Mouse (Mus musculus): Measurements from ENCODE around the gene Kmt2a. TPM values are rescaled to one million over a fixed set of nuclear protein-coding genes. Genes with fewer than 3 reads are reported as not detected.

The Kmt2a gene
- polyA plus RNA-seq, 1 experiment from 2014 or later = 9.8 TPM

DNA sequence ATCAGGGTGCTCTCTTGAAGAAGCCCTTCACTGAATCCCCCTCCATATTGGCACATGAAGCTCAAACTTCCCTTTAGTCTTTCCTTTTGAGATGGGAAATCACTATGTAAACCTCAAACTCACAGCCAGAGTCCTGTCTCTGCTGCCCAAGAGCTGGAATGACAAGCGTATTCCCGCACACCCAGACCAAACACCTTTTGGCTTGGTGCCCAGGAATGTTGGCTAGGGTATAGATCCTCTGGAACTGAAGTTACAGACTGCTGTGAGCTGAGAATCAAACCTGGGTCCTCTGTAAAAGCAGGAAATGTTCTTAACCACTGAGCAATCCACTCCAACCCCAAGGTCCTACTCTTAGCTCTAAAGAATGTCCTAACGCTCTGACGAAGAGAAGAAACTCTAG lies 48.7 kb downstream of the Kmt2a start:
- H3K4me2 ChIP-seq (ENCODE audit: low read depth, low read length) = no peak overlapping the region
- H3K9me3 ChIP-seq (replicated peaks; ENCODE audit: control insufficient read depth, low read length) = no peaks in the 10 kb centered on the region
- H3K4me3 ChIP-seq (ENCODE audit: low read depth, low read length) = no peak overlapping the region
- 89% methylated on average over 4 of the region's 4 CpGs for WGBS
- H3K4me1 ChIP-seq (ENCODE audit: control insufficient read depth, insufficient read depth, low read length) = no peaks in the 10 kb centered on the region
- ATAC-seq (replicated peaks; ENCODE audit: insufficient number of reproducible peaks, low FRiP score, low TSS enrichment, low read depth) (no peak), DNase-seq (ENCODE audit: low spot score) (no peak)
- no peaks in the 10 kb centered on the region for H3K27me3 ChIP-seq (ENCODE audit: control insufficient read depth, insufficient read depth, low read length)
- H3K36me3 ChIP-seq (replicated peaks; ENCODE audit: control insufficient read depth, insufficient read depth, low read depth, low read length) = peaks cover 22% of the 10 kb centered on the region
- no peak overlapping the region for H3K9ac ChIP-seq (replicated peaks; ENCODE audit: low read length)
- H3K27ac ChIP-seq (replicated peaks; ENCODE audit: low read depth, low read length) = no peak overlapping the region

DNA sequence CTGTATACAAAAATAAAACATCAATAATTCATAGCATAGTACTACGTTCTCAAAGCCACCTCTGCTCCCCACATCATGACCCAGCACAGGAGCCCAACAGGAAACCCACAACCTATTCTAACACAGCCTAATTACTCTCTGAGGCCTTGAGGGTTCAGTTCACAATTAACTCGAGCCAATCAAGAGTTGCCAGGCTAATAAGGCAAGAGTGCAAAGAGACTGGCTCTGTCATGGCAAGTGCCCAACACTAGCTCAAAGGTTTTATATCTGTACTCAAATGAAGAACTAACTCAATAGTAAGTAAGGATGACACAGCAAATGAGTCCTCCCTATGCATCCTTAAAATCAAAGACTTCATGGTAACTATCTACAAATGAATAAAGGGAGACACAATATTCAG lies 50.6 kb downstream of the Kmt2a start:
- Histone ChIP-seq H3K9me3 (replicated peaks; ENCODE audit: control insufficient read depth, low read length) (no peaks in the 10 kb centered on the region), H3K27ac (replicated peaks; ENCODE audit: low read depth, low read length) (no peak overlapping the region), H3K27me3 (ENCODE audit: control insufficient read depth, insufficient read depth, low read length) (no peaks in the 10 kb centered on the region), H3K4me3 (ENCODE audit: low read depth, low read length) (no peak overlapping the region), H3K36me3 (replicated peaks; ENCODE audit: control insufficient read depth, insufficient read depth, low read depth, low read length) (peaks cover 22% of the 10 kb centered on the region), H3K4me2 (ENCODE audit: low read depth, low read length) (no peak overlapping the region), H3K4me1 (ENCODE audit: control insufficient read depth, insufficient read depth, low read length) (no peaks in the 10 kb centered on the region), H3K9ac (replicated peaks; ENCODE audit: low read length) (no peak overlapping the region)
- WGBS = 86% methylated on average over 2 of the region's 2 CpGs
- ATAC-seq (replicated peaks; ENCODE audit: insufficient number of reproducible peaks, low FRiP score, low TSS enrichment, low read depth) (no peak), DNase-seq (ENCODE audit: low spot score) (no peak)

DNA sequence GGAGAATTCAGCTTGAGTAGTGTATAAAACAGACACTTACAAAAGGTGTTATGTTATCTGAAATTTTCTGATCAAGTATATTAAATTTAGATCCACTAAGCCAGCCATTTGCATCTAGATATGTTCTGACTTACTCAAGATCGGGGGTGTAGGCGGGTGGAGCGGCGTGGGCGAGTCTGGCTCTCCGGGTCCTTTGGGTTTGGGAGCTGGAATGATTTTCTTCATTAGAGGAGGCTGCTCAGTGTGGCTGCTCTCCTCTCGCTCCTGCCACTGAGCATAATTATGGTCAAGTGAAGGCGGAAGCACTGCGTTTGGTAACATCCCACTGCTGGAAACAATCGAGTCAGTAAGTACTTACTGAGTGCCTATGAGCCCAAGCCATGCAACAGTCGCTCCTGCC lies 52.2 kb downstream of the Kmt2a start:
- no peak overlapping the region for H3K9ac ChIP-seq (replicated peaks; ENCODE audit: low read length)
- H3K4me3 ChIP-seq (ENCODE audit: low read depth, low read length) = no peak overlapping the region
- DNase-seq (ENCODE audit: low spot score) = no peak
- ATAC-seq (replicated peaks; ENCODE audit: insufficient number of reproducible peaks, low FRiP score, low TSS enrichment, low read depth) = no peak
- no peak overlapping the region for H3K4me2 ChIP-seq (ENCODE audit: low read depth, low read length)
- H3K9me3 ChIP-seq (replicated peaks; ENCODE audit: control insufficient read depth, low read length) = no peaks in the 10 kb centered on the region
- H3K36me3 ChIP-seq (replicated peaks; ENCODE audit: control insufficient read depth, insufficient read depth, low read depth, low read length) = peaks cover 15% of the 10 kb centered on the region
- WGBS = 94% methylated on average over 11 of the region's 11 CpGs
- H3K27me3 ChIP-seq (ENCODE audit: control insufficient read depth, insufficient read depth, low read length) = no peaks in the 10 kb centered on the region
- no peaks in the 10 kb centered on the region for H3K4me1 ChIP-seq (ENCODE audit: control insufficient read depth, insufficient read depth, low read length)
- H3K27ac ChIP-seq (replicated peaks; ENCODE audit: low read depth, low read length) = no peak overlapping the region

DNA sequence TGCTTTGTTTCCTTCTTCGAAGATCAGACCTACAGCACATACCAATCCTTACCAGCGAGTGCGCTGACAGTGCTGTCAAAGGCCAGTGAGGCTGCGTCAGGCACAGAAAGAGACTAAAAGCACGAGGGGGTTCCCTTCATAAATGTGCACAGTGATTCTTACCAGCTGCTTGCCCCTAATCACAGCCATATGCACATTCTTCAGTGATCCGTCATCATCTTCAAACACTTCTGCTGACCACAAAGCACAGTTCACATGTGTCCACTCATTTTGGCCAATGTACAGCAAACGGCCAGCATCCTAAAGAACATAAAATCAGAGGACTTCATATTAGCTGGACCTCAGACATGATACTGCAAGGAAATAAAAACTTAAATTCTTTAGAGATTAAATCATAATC lies 54.4 kb downstream of the Kmt2a start:
- no peaks in the 10 kb centered on the region for H3K27me3 ChIP-seq (ENCODE audit: control insufficient read depth, insufficient read depth, low read length)
- no peak for ATAC-seq (replicated peaks; ENCODE audit: insufficient number of reproducible peaks, low FRiP score, low TSS enrichment, low read depth)
- no peak overlapping the region for H3K4me3 ChIP-seq (ENCODE audit: low read depth, low read length)
- H3K9ac ChIP-seq (replicated peaks; ENCODE audit: low read length) = no peak overlapping the region
- 64% methylated on average over 7 of the region's 7 CpGs for WGBS
- no peaks in the 10 kb centered on the region for H3K4me1 ChIP-seq (ENCODE audit: control insufficient read depth, insufficient read depth, low read length)
- no peak overlapping the region for H3K27ac ChIP-seq (replicated peaks; ENCODE audit: low read depth, low read length)
- H3K9me3 ChIP-seq (replicated peaks; ENCODE audit: control insufficient read depth, low read length) = no peaks in the 10 kb centered on the region
- no peak overlapping the region for H3K4me2 ChIP-seq (ENCODE audit: low read depth, low read length)
- peak; percentile 46 for DNase-seq (ENCODE audit: low spot score)
- peaks cover 18% of the 10 kb centered on the region for H3K36me3 ChIP-seq (replicated peaks; ENCODE audit: control insufficient read depth, insufficient read depth, low read depth, low read length)

DNA sequence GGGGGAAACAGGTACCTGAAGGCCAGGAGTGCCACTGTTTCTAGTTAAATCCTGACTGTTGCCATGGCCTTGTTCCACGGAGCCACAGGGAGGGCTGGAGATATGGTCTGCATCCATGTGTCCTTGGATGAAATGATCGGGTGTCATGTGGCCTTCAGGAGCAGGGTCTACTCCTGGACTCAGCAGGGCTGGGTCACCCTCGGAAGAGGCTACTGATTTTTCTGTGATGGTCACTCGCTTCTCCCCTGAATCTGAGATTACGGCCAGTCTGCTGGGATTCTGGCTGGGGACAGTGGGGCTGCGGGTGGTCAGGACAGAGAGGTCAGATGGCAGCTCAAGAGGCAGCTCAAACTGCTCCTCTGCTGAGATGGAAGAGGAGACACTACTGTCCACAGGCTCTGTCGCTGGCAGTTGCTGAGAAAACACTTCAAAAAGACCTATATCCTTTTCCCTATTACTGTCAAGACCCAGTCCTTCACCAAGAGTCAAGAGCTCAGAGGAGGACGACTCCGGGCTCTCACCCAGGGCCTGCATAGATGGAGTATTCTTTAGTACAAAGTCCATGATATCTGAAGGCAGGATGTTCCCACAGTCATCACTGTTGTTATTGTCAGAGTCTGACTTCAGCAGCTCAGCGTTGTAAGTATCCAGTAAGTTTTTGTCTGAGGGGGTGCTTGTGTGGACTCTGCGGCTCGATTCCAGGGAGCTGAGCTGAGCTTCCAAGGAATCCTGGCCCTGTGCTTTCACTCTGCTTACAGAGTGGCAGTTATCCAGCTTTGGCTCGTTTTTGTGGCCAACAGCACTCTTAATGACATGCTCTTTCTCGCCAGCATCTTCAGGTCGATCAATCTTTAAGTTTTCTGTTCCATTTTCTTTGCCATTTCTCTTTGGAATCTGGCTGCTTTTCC lies 60.9 kb downstream of the Kmt2a start:
- H3K4me1 ChIP-seq (ENCODE audit: control insufficient read depth, insufficient read depth, low read length) = no peaks in the 10 kb centered on the region
- H3K9me3 ChIP-seq (replicated peaks; ENCODE audit: control insufficient read depth, low read length) = no peaks in the 10 kb centered on the region
- 91% methylated on average over 15 of the region's 15 CpGs for WGBS
- no peak overlapping the region for H3K4me2 ChIP-seq (ENCODE audit: low read depth, low read length)
- H3K9ac ChIP-seq (replicated peaks; ENCODE audit: low read length) = no peak overlapping the region
- ATAC-seq (replicated peaks; ENCODE audit: insufficient number of reproducible peaks, low FRiP score, low TSS enrichment, low read depth) (no peak), DNase-seq (ENCODE audit: low spot score) (no peak)
- no peak overlapping the region for H3K4me3 ChIP-seq (ENCODE audit: low read depth, low read length)
- peaks cover 45% of the 10 kb centered on the region for H3K36me3 ChIP-seq (replicated peaks; ENCODE audit: control insufficient read depth, insufficient read depth, low read depth, low read length)
- no peak overlapping the region for H3K27ac ChIP-seq (replicated peaks; ENCODE audit: low read depth, low read length)
- no peaks in the 10 kb centered on the region for H3K27me3 ChIP-seq (ENCODE audit: control insufficient read depth, insufficient read depth, low read length)

DNA sequence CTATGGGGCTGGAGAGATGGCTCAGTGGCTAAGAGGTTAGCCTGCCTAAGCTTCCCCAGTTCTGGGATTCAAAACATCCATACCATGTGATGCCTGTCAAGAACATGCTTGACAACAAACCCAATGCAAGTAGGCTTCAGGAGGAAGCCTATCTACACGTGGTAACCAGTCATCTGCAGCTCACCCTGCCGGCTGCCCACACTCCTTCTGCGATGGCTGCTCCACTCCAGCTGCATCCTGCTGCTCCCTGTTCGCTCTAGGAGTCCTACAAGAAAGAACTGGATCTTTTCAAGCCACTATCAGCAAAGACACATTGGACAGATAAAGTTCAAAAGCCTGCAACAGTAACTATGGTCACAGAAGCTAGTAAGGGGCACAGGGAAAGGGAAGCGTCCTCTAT lies 63.6 kb downstream of the Kmt2a start:
- no peaks in the 10 kb centered on the region for H3K9me3 ChIP-seq (replicated peaks; ENCODE audit: control insufficient read depth, low read length)
- H3K36me3 ChIP-seq (replicated peaks; ENCODE audit: control insufficient read depth, insufficient read depth, low read depth, low read length) = peaks cover 55% of the 10 kb centered on the region
- DNase-seq (ENCODE audit: low spot score) (no peak), ATAC-seq (replicated peaks; ENCODE audit: insufficient number of reproducible peaks, low FRiP score, low TSS enrichment, low read depth) (no peak)
- H3K4me3 ChIP-seq (ENCODE audit: low read depth, low read length) = no peak overlapping the region
- no peak overlapping the region for H3K9ac ChIP-seq (replicated peaks; ENCODE audit: low read length)
- H3K27me3 ChIP-seq (ENCODE audit: control insufficient read depth, insufficient read depth, low read length) = no peaks in the 10 kb centered on the region
- no peak overlapping the region for H3K4me2 ChIP-seq (ENCODE audit: low read depth, low read length)
- no peak overlapping the region for H3K27ac ChIP-seq (replicated peaks; ENCODE audit: low read depth, low read length)
- 84% methylated on average over 5 of the region's 5 CpGs for WGBS
- H3K4me1 ChIP-seq (ENCODE audit: control insufficient read depth, insufficient read depth, low read length) = no peaks in the 10 kb centered on the region

DNA sequence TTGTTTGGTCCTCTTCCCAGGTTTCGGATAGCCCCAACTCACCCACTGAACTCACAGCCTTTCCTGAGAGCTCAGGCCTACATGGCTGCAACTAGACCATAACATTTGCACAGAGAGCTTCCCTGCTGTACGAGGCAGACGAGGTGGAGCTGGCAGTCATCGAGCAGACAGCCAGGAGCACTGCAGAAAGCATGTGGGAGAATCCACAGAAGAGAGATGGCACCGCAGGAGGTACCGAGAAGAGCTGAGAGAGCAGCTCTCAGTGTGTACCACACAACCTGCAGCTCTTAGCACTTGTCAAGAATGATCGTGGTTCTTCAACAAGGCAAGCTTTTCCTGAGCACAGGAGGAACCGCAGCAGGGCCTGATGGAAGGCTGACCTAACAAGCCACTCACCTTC lies 66.9 kb downstream of the Kmt2a start:
- Histone ChIP-seq H3K4me1 (ENCODE audit: control insufficient read depth, insufficient read depth, low read length) (no peaks in the 10 kb centered on the region), H3K9me3 (replicated peaks; ENCODE audit: control insufficient read depth, low read length) (no peaks in the 10 kb centered on the region), H3K36me3 (replicated peaks; ENCODE audit: control insufficient read depth, insufficient read depth, low read depth, low read length) (peaks cover 50% of the 10 kb centered on the region), H3K4me3 (ENCODE audit: low read depth, low read length) (no peak overlapping the region), H3K9ac (replicated peaks; ENCODE audit: low read length) (no peak overlapping the region), H3K27ac (replicated peaks; ENCODE audit: low read depth, low read length) (no peak overlapping the region), H3K4me2 (ENCODE audit: low read depth, low read length) (no peak overlapping the region), H3K27me3 (ENCODE audit: control insufficient read depth, insufficient read depth, low read length) (no peaks in the 10 kb centered on the region)
- DNase-seq (ENCODE audit: low spot score) (no peak), ATAC-seq (replicated peaks; ENCODE audit: insufficient number of reproducible peaks, low FRiP score, low TSS enrichment, low read depth) (no peak)
- 95% methylated on average over 8 of the region's 8 CpGs for whole genome bisulfite sequencing

DNA sequence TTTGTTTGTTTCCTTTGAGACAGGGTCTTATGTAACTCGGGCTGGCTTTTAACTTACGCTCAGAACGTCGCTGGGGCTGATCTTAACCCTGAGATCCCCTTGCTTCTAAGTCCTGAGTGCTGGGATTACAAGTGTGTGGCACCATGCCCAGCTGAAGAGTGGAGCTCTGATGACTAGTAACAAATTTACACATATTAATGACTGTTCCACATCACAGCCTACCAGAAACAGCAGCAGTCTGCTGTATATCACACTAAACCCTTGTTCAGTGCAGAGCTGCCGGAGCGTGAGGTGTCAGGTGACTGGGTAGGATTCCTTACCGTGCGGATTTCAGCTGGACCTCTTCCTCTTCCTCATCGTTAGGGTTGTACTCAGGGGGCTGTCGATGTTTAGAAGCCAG lies 70.8 kb downstream of the Kmt2a start:
- Histone ChIP-seq H3K36me3 (replicated peaks; ENCODE audit: control insufficient read depth, insufficient read depth, low read depth, low read length) (peaks cover 47% of the 10 kb centered on the region), H3K4me2 (ENCODE audit: low read depth, low read length) (no peak overlapping the region), H3K4me3 (ENCODE audit: low read depth, low read length) (no peak overlapping the region), H3K27me3 (ENCODE audit: control insufficient read depth, insufficient read depth, low read length) (no peaks in the 10 kb centered on the region), H3K27ac (replicated peaks; ENCODE audit: low read depth, low read length) (no peak overlapping the region), H3K9me3 (replicated peaks; ENCODE audit: control insufficient read depth, low read length) (no peaks in the 10 kb centered on the region), H3K4me1 (ENCODE audit: control insufficient read depth, insufficient read depth, low read length) (no peaks in the 10 kb centered on the region), H3K9ac (replicated peaks; ENCODE audit: low read length) (no peak overlapping the region)
- ATAC-seq (replicated peaks; ENCODE audit: insufficient number of reproducible peaks, low FRiP score, low TSS enrichment, low read depth) (no peak), DNase-seq (ENCODE audit: low spot score) (no peak)
- WGBS = 89% methylated on average over 10 of the region's 10 CpGs
